Mouse (Mus musculus): ENCODE results near the gene P2ry14.

DNA sequence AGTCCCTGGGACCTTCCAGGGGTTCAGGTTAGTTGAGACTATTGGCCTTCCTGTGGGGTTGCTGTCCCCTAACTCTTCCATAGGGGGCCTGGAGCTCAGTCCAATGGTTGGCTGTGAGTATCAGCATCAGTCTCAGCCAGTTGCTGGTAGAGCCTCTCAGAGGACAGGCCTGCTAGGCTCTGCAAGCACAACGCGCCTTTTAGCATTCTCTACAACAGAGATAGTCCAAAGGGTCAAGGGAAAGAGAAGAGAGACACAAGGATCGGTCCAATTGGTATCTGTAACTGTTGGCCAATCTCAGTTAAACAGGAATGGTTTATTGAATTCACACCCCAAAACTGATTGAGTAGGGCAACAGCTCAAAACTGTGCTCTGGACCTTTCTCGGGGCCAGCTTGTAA lies 46.0 kb downstream of the P2ry14 start:
- TF ChIP-seq CTCF (IDR thresholded peaks at IDR 0.05; ENCODE audit: low read depth, low read length) (no peak), TAL1 (conservative IDR thresholded peaks at IDR 0.05; ENCODE audit: low read depth, low read length) (no peak)

Data from G1E (cell line).